Mouse (Mus musculus) yolk sac, embryonic 10.5 days (tissue): Measurements from ENCODE around the gene Cd24a.

ENCODE experiments used
- DNase-seq: peaks from one replicate; pipeline ENCODE4 v3.0.0-alpha.2; 2017; ENCODE audit warnings: low spot score

The Cd24a gene

GRCm38 (mm10) chr10:43584538-43584937 lies 6.5 kb downstream of the Cd24a start:
- no peak for DNase-seq

GRCm38 (mm10) chr10:43588470-43589177 lies 10.5 kb downstream of the Cd24a start:
- no peak for DNase-seq

- DNase-seq, result no peak
These were observed 13.4 kb downstream of the Cd24a start for GRCm38 (mm10) chr10:43591477-43591876.

GRCm38 (mm10) chr10:43593182-43593581 lies 15.1 kb downstream of the Cd24a start:
- DNase-seq, result no peak

DNA sequence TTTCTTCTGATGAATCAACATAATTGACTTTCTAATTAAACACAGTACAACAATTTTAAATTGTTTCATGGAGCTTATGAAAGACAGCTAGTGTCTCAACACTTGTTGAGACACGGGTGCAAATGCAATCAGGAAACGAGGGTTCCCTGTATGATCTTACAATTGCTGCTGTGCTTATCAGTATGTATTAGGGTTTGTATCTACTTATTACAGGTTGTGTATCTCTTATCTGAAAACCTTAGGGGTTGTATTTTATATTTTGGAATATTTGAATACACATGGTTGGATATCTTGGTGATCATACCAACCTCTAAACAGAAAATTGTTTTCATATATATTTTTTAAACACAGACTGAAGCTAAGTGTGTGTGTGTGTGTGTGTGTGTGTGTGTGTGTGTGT lies 16.1 kb downstream of the Cd24a start:
- no peak for DNase-seq

DNA sequence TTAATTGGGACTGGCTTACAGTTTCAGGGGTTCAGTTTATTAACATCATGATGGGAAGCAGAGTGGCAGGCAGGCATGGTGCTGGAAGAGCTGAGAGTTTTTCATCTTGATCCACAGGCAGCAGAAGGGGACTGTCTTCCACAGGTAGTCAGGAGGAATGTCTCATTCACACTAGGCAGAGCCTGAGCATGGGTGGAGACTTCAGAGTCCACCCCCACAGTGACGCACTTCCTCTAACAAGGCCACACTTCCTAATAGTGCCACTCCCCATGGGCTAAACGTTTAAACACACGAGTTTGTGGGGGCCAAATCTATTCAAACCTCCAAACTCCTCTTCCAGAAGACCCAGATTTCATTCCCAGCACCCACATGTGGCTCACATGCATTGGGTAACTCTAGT lies 16.8 kb downstream of the Cd24a start:
- no peak for DNase-seq

DNA sequence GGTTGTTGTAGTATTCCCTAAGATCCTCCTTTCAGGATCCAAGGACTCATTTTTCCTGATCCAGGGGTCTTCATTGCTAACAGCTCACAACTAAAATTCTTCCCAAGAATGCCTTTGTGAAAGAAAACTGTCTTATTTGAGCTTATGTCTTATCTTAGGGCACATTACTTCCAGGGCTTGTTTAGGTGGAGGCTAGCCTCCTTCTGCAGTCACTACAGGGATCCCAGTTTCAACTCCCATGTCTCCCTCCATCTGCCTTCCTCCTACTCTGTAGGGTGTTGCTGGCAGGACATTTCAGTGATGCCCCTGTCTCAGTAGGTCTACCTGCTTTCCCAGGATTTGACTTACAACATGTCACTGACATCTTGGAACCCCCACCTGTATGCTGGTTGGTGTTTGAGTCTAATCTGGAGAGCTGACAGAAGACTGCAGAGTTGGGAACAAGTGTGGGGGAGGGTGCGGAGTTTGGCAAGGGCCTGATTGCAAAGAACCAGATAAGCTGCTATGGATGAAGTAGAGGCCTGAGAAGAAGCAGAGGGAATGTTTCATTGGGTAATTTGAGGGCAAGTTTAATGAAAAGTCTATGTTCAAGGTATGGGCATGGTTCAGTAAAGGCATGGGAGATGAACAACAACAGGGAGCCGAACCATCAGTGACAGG lies 20.1 kb downstream of the Cd24a start:
- DNase-seq, result no peak

DNA sequence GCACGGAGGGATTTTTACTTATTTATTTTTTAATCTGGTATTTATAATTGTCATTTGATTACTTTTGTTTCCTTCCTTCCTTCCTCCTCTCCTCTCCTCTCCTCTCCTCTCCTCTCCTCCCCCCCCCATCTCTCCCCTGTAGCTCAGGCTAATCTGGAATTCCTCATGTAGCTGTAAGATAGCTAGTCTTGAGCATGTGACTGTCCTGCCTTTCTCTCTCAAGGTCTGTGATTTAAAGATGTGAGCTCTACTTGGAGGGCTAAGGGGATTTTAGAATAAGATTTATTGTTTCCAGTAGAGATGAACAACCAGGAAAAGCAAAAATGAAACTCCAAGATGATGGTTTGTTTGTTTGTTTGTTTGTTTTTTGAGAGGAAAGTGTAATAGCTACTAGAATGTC lies 23.0 kb downstream of the Cd24a start:
- no peak for DNase-seq

- DNase-seq, result no peak
These were observed 23.7 kb downstream of the Cd24a start for GRCm38 (mm10) chr10:43601511-43602396.

DNA sequence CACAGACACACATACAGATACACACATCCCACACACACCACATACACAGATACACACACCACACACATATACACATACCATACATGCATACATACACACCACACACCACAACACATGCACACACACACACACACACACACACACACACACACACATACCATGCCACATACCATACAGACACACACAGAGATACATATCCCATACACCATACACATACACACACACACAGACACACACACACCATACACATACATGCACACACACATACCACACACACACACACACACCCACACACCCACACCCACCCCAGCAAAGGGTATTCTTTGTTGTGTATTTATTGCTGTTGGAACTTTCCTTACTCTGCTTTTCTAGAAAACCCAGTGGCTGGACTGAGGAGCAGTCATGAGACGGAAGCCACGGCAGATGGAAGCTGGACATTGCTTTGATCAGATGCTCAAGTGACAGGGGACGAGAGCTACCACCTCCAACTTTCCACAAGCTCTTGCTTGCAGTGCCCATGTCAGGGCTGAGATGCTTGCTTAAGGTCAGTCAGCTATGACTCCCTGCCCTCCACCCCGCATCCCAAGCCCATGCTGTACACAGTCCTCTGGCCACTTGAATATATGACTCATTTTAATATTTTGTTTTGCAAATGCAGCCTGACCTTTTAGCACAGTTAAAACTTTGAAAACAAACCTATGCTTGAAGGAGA lies 26.0 kb downstream of the Cd24a start:
- DNase-seq, result no peak

DNA sequence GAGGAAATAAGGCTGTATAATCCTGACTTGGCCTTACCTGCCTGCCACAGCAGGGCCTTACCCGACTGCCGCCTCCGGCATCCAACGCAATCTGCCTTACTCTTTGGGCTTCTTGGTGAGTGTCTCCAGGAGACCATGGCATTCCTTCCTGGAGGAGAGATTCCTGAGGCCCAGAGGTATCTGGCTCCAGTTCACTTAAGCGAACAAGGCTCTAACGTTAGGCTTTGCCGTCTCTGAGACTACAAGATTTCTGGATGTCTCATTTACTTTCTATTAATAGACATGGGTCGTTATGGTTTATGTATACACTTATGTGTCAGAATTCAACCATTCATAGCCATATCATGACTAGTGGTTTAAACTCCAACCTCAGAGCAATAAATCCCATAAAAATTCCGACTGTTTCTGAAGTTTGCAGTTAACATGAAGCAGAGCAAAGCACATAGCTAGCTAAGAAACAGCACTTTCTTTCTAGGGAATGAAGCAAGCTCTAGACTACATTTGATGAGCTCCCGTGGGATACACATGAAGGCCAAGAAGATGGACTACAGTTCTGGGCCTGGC lies 26.7 kb downstream of the Cd24a start:
- DNase-seq, result no peak

- DNase-seq, result no peak
These were observed 27.8 kb downstream of the Cd24a start for GRCm38 (mm10) chr10:43605901-43606300.

DNA sequence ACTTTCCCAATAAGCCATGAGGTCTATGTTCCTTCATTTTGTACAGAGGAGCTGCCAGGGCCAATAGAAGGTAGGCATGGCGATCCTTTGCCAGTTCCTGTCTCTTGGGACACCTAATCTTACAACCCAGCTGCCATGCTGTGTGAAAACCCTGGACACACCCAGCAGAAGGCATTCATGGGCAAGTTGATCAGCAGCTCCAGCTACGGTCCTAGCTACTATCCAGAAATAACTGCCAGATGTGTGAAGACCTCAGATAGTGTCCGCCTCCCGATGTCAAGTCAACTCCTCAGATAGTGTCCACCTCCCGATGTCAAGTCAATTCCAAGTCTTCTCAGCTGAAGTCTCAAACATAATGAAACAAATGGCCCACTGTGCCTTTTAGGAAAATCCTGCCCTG lies 31.4 kb downstream of the Cd24a start:
- peak; percentile 25 for DNase-seq

GRCm38 (mm10) chr10:43609958-43610357 lies 31.9 kb downstream of the Cd24a start:
- DNase-seq, result no peak

DNA sequence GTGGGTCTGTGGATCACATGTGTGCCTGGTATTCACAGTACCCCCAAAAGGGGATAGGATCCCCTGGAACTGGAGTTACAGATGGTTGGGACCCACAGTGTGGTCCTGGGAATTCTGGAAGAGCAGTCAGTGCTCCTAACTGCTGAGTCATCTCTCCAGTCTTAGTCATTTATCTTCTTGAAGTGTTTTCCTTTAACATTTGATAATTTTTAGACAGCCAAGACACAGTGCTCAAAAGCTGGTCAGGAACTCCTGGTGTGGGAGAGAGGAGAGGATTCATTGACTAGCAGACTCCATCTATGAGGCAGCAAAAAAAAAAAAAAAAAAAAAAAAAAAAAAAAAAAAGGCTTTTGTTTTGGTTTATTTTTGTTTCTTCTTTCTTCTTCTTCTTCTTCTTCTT lies 33.0 kb downstream of the Cd24a start:
- no peak for DNase-seq

- no peak for DNase-seq
These were observed 41.0 kb downstream of the Cd24a start for GRCm38 (mm10) chr10:43619059-43619531.

DNA sequence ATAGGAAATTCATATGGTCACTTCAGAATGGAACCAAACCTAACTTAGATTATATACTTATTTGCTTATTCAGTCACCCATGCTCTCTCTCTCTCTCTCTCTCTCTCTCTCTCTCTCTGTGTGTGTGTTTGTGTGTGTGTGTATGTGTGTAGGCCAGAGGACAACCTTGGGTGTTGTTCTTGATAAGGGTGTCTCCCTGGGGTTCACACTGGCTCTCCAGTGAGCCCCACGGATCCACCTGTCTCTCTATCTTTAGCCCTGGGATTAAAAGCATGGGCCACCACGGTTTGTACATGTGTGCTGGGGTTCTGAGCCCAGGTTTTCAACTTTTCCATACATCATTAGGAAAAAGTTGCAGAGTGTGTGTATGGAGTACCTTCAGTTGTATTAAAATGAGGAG lies 41.9 kb downstream of the Cd24a start:
- no peak for DNase-seq

DNA sequence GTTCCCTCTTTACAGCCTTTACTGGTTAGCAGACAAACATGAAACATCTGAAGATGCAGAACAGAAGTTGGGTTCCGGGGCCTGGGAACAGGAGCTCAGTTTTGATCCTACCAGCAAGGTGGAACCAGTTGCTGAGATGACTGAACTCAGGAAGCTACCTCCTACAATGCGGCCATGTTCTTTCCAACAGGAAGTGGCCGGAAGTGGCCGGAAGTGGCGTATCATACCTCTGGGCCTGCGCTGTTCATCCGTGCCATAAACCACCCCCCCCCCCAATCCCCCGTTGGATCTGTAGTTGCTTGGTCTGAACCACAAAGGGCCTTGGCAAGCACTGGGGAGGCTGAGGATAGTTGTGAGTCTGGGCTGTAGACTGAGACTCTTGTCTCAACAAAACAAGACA lies 45.4 kb downstream of the Cd24a start:
- no peak for DNase-seq

- no peak for DNase-seq
These were observed 46.3 kb downstream of the Cd24a start for GRCm38 (mm10) chr10:43624362-43624761.

DNA sequence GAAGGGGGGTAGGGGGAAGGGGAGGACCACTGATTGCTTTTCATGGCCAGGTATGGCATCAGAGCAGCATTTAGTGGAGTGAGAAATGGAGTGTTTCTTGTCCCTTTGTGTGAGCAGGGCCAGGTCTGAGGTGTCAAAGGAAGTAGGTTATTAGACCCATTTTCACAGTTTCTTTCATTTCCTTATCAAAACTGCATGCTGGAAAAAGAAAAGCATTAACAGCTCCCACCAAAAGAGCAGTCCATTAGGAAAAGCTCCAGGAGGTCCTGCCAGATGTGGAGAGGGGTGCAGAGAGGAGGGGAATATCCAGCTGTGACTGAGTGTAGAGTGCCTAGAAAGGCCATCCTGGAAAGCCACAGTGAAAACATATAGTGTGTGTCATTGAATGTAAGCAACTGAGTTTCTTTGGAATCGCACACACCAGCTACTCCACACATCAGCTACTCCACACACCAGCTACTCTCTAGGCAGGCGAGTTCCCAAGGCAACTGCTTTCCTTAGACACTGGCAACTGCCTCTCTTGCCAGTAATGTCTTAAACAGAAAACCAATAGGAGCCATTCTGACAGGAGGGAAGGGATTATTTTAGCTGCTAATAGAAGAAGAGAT lies 46.8 kb downstream of the Cd24a start:
- no peak for DNase-seq

- DNase-seq, result no peak
These were observed 47.5 kb downstream of the Cd24a start for GRCm38 (mm10) chr10:43625578-43625977.
